Mouse (Mus musculus): ENCODE measurements at regions not wholly inside any gene's neighbourhood (a gene's known extent, or its start where the extent isn't known, plus 50 kb on each side); places are given as distances from the start of the nearest gene placed in this dataset.

- DNase-seq (ENCODE audit: low read depth in 3 of 3, low spot score in 3 of 3) (no peak), ATAC-seq (ENCODE audit: insufficient read depth) (peak; percentile 15; the same call in 1 of the 2 replicates)
Measured at GRCm38 (mm10) chr17:83955978-83956377, 108.2 kb upstream of the Haao start.

DNA sequence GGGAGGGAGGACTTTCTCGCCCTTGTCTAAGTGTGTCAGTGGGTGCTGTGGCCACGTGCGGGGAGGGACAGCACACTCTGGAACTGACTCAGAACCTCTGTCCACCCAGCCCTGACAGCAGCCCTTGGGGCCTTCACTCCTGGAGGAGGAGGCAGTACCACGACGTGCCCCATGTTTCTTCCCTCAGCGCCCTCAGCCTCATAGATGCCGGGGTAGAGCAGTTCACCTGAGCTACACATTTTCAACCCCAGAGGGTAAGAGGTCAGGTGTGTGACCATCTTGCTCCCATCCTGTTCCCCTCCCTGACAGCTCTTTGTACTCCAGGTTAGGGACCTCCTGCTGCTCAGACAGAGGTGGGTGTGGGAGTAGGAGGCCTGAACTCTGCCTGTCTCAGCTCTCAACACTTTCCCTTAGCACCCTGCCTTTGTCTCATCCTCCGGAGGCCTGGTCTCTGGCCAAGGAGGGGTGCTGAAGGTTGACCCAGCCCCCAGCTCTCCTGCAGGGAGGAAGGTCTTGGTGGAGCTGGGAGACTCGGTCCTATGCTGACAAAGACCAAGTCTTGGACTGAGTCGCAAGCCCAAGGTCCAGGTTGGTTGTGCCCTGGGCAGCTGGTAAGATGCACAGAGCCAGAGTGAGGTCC is 107.4 kb upstream of the Haao start:
- ATAC-seq (ENCODE audit: insufficient read depth) = no peak
- H3K4me3 ChIP-seq (ENCODE audit: insufficient read depth in 1 of 2, low read depth in 2 of 2, low read length in 2 of 2) = no peak overlapping the region
- H3K9me3 ChIP-seq (ENCODE audit: control insufficient read depth, low read length) = no peaks in the 10 kb centered on the region
- H3K36me3 ChIP-seq (replicated peaks; ENCODE audit: control insufficient read depth, insufficient read depth, low read depth) = no peaks in the 10 kb centered on the region
- TF ChIP-seq EP300 (IDR thresholded peaks at IDR 0.05; ENCODE audit: low read depth) = no peak
- TF ChIP-seq CTCF (IDR thresholded peaks at IDR 0.05; ENCODE audit: low read depth) = no peak
- H3K27ac ChIP-seq = no peak overlapping the region
- H3K27me3 ChIP-seq (ENCODE audit: control insufficient read depth, insufficient read depth, low read length) = no peaks in the 10 kb centered on the region
- no peak overlapping the region for H3K9ac ChIP-seq (replicated peaks)
- peaks cover 41 to 54% of the 10 kb centered on the region in 2 experiments for H3K4me1 ChIP-seq (replicated peaks; ENCODE audit: control insufficient read depth in 2 of 2, insufficient read depth in 2 of 2, low read length in 1 of 2)
- no peak for DNase-seq (ENCODE audit: low read depth in 3 of 3, low spot score in 3 of 3)
- no peak overlapping the region for H3K4me2 ChIP-seq (ENCODE audit: low read depth)
- WGBS (ENCODE audit: insufficient replicate concordance) = 68% methylated on average over 10 of the region's 10 CpGs

More at GRCm38 (mm10) chr17:83955978-83956377, 108.2 kb upstream of the Haao start:
- Histone ChIP-seq H3K27ac (peak overlapping the region; percentile 69), H3K9ac (replicated peaks) (peak overlapping the region; percentile 53; the same call in 1 of the 2 replicates), H3K9me3 (ENCODE audit: control insufficient read depth, low read length) (no peaks in the 10 kb centered on the region), H3K4me1 (replicated peaks; ENCODE audit: control insufficient read depth in 2 of 2, insufficient read depth in 2 of 2, low read length in 1 of 2) (peaks cover 43 to 62% of the 10 kb centered on the region in 2 experiments), H3K4me2 (ENCODE audit: low read depth) (peak overlapping the region; percentile 61), H3K27me3 (ENCODE audit: control insufficient read depth, insufficient read depth, low read length) (no peaks in the 10 kb centered on the region), H3K4me3 (ENCODE audit: insufficient read depth in 1 of 2, low read depth in 2 of 2, low read length in 2 of 2) (peak overlapping the region; percentile 20 to 33), H3K36me3 (replicated peaks; ENCODE audit: control insufficient read depth, insufficient read depth, low read depth) (no peaks in the 10 kb centered on the region)
- WGBS (ENCODE audit: insufficient replicate concordance) = 15% methylated on average over 5 of the region's 5 CpGs
- TF ChIP-seq EP300 (IDR thresholded peaks at IDR 0.05; ENCODE audit: low read depth) = no peak
- no peak for TF ChIP-seq CTCF (IDR thresholded peaks at IDR 0.05; ENCODE audit: low read depth)

DNA sequence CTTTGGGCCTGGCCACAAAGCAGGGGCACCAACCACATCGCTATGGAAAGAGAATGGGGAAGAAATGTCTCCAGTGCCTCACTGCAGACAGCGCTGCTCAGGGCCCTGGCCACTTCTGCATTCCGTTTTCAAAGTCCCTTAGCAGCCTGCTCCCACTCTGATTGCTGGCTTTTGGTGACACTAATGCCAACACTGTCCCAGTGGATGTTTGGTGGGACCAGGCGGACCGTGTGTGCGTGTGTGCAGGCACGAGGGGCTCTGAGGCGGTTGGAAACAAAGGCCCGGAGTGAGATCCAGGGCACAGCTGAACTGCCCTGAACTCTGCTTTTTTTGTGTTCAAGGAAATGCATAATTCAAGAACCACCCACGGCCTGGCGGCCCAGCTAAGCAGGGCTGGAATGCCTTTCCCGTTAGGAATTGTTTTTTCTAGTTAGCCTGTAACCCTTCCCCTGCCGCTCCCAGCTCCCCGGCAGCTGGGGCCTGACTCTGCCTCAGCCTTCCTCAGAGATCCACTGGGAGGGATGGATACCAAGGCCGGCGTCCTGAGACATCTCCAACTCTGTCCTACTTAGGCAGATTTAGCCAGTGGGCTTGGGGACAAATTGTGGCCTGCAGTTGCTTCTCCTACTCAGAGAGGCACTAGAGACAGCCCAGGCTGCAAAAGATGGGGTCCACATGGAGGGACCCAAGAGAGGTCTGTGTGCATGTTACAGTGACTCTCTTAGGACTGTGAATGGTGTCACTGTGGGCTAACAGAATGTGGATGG is 106.7 kb upstream of the Haao start:
- no peak for ATAC-seq (ENCODE audit: insufficient read depth)
- TF ChIP-seq EP300 (IDR thresholded peaks at IDR 0.05; ENCODE audit: low read depth) = no peak
- TF ChIP-seq CTCF (IDR thresholded peaks at IDR 0.05; ENCODE audit: low read depth) = no peak
- Histone ChIP-seq H3K9ac (replicated peaks) (no peak overlapping the region), H3K27me3 (ENCODE audit: control insufficient read depth, insufficient read depth, low read length) (no peaks in the 10 kb centered on the region), H3K4me2 (ENCODE audit: low read depth) (no peak overlapping the region), H3K27ac (no peak overlapping the region; the same call in 1 of the 2 replicates), H3K4me3 (ENCODE audit: insufficient read depth in 1 of 2, low read depth in 2 of 2, low read length in 2 of 2) (no peak overlapping the region), H3K36me3 (replicated peaks; ENCODE audit: control insufficient read depth, insufficient read depth, low read depth) (no peaks in the 10 kb centered on the region), H3K9me3 (ENCODE audit: control insufficient read depth, low read length) (no peaks in the 10 kb centered on the region), H3K4me1 (replicated peaks; ENCODE audit: control insufficient read depth in 2 of 2, insufficient read depth in 2 of 2, low read length in 1 of 2) (peaks cover 34 to 47% of the 10 kb centered on the region in 2 experiments)
- DNase-seq (ENCODE audit: low read depth in 3 of 3, low spot score in 3 of 3) = no peak
- 49% methylated on average over 16 of the region's 16 CpGs for WGBS (ENCODE audit: insufficient replicate concordance)

- Histone ChIP-seq H3K9me3 (ENCODE audit: control insufficient read depth, low read length) (no peaks in the 10 kb centered on the region), H3K36me3 (replicated peaks; ENCODE audit: control insufficient read depth, insufficient read depth, low read depth) (no peaks in the 10 kb centered on the region), H3K4me3 (ENCODE audit: insufficient read depth in 1 of 2, low read depth in 2 of 2, low read length in 2 of 2) (no peak overlapping the region), H3K27me3 (ENCODE audit: control insufficient read depth, insufficient read depth, low read length) (no peaks in the 10 kb centered on the region), H3K4me1 (replicated peaks; ENCODE audit: control insufficient read depth in 2 of 2, insufficient read depth in 2 of 2, low read length in 1 of 2) (peaks cover 26 to 39% of the 10 kb centered on the region in 2 experiments), H3K9ac (replicated peaks) (no peak overlapping the region), H3K27ac (no peak overlapping the region), H3K4me2 (ENCODE audit: low read depth) (no peak overlapping the region)
- ATAC-seq (ENCODE audit: insufficient read depth) = no peak
- WGBS (ENCODE audit: insufficient replicate concordance) = 57% methylated on average over 7 of the region's 7 CpGs
- TF ChIP-seq CTCF (IDR thresholded peaks at IDR 0.05; ENCODE audit: low read depth) = no peak
- TF ChIP-seq EP300 (IDR thresholded peaks at IDR 0.05; ENCODE audit: low read depth) = no peak
- no peak for DNase-seq (ENCODE audit: low read depth in 3 of 3, low spot score in 3 of 3)
Measured at GRCm38 (mm10) chr17:83953656-83954055, 105.9 kb upstream of the Haao start.

DNA sequence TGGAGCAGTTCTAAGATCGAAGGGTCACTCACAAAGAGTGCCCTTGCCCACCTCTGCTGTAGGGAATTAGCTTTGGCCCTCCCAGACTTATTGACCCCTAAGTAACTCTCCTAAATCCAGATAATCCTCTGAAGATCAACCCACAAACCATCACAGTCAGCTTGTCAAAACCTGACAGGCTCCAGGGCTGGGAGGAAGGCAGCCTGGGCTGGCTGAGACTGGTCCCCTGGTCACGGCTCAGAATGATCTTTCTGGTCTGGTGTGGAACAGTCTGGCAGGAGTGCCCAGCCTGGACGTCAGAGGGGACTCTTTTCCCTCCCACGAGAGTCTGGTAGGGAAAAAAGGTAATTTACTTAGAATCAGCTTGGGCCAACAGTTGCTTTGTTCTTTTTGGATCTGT is 99.0 kb upstream of the Haao start:
- H3K9ac ChIP-seq (replicated peaks) = no peak overlapping the region
- H3K36me3 ChIP-seq (replicated peaks; ENCODE audit: control insufficient read depth, insufficient read depth, low read depth) = no peaks in the 10 kb centered on the region
- no peak overlapping the region for H3K4me3 ChIP-seq (ENCODE audit: insufficient read depth in 1 of 2, low read depth in 2 of 2, low read length in 2 of 2)
- H3K4me2 ChIP-seq (ENCODE audit: low read depth) = no peak overlapping the region
- H3K9me3 ChIP-seq (ENCODE audit: control insufficient read depth, low read length) = no peaks in the 10 kb centered on the region
- no peaks in the 10 kb centered on the region for H3K27me3 ChIP-seq (ENCODE audit: control insufficient read depth, insufficient read depth, low read length)
- TF ChIP-seq CTCF (IDR thresholded peaks at IDR 0.05; ENCODE audit: low read depth) (no peak), EP300 (IDR thresholded peaks at IDR 0.05; ENCODE audit: low read depth) (no peak)
- WGBS (ENCODE audit: insufficient replicate concordance) = 54% methylated on average over 4 of the region's 4 CpGs
- no peak overlapping the region for H3K27ac ChIP-seq
- H3K4me1 ChIP-seq (replicated peaks; ENCODE audit: control insufficient read depth in 2 of 2, insufficient read depth in 2 of 2, low read length in 1 of 2) = no peaks in the 10 kb centered on the region
- ATAC-seq (ENCODE audit: insufficient read depth) (no peak), DNase-seq (ENCODE audit: low read depth in 3 of 3, low spot score in 3 of 3) (no peak)

Data from liver, embryonic 14.5 days (tissue).